Mouse (Mus musculus) heart, postnatal 25 days (tissue): ENCODE measurements around the gene Pmel. TPM values are rescaled to one million over a fixed set of nuclear protein-coding genes. Genes with fewer than 3 reads are reported as not detected.
"Not testable (repeated sequence)": the region's sequence is repeated elsewhere in the genome, so short reads cannot be mapped to it uniquely, and the experiment has no call there.

Experiments used
- DNase-seq: peaks from one replicate; pipeline ENCODE4 v3.0.0; 2022; ENCODE audit warnings: low spot score
- intact Hi-C: fragments of 180-260 bp; cut with DNase I; formaldehyde crosslinking; loops from one replicate; pipeline ENCODE4 v1.15.1; 2025
- total RNA-seq, 2 experiments: library from RNA; stranded (reverse); gene quantifications; 2 replicates each; pipeline ENCODE4 v1.2.3; 2021

Gene Pmel
- total RNA-seq, 2 experiments from 2014 or later: 0.49 to 0.89 TPM

DNA sequence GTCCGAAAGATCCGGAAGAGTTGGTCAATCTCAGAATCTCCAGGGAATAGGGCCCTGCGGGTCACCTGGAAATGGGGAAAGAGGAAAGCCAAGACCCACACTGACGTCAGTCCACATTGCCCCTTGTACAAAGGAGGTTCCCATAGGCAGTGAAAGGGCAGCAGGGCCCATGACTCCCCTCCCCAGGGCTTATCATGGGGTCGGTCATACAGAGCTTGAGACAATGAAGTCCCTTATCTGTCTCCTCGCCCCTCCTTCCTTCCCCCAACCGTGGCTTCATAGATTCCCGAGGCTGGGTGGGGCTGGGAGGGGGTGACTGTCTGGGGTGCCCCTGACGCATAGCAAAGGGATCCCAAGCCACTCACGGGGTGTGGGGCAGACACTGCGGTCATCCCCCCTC is 4.4 kb upstream of the Pmel start:
- intact Hi-C loops: no loop called here
- no peak for DNase-seq

DNA sequence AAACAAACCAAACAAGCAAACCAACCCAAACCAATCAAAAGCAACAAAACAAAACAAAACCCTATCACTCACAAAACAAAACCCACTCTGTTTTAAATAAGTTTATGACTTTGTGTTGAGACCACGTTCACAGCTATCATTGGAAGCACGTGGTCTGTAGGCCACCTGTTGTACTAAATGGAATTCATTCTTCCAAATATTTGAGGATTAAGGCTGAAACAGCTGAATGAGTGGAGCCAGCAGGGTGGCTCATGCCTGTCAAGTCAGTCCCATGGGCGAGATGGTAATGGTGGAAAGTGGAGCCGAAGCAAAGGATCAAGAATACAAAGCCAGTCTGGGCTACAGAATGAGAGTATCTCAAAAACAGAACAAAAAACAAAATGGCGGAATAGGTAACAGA is 3.3 kb upstream of the Pmel start:
- DNase-seq: no peak
- intact Hi-C loops: no loop called here

DNA sequence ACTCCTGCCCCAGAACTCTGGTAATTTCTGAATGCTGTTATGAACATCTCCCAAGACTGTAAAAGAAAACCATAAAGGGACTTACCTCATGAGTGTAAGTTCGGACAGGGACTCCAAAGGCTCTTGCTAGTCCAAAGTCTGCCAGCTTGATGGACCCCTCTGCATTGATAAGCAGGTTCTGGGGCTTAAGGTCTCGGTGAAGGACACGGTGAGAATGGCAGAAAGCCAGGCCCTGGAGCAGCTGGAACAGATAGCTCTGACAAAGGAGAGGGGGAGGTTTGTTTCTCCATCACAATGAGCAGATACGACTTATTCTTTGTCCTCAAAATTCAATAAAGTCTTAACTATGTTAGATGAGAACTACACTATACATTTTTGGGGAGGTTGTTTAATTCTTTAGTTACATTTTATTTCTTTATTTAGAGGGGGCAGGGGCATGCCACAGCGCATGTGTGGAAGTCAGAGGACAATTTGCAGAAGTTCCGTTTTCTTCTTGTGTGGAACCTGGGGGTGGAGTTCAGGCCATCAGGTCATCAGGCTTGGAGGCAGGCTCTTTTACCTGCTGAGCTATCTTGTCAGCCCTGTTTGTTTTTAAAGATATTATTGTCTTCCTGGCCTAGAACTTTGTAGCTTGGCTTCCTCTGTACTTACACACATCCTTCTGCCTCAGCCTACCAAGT is 1.5 kb upstream of the Pmel start:
- no peak for DNase-seq
- intact Hi-C loops: no loop called here

DNA sequence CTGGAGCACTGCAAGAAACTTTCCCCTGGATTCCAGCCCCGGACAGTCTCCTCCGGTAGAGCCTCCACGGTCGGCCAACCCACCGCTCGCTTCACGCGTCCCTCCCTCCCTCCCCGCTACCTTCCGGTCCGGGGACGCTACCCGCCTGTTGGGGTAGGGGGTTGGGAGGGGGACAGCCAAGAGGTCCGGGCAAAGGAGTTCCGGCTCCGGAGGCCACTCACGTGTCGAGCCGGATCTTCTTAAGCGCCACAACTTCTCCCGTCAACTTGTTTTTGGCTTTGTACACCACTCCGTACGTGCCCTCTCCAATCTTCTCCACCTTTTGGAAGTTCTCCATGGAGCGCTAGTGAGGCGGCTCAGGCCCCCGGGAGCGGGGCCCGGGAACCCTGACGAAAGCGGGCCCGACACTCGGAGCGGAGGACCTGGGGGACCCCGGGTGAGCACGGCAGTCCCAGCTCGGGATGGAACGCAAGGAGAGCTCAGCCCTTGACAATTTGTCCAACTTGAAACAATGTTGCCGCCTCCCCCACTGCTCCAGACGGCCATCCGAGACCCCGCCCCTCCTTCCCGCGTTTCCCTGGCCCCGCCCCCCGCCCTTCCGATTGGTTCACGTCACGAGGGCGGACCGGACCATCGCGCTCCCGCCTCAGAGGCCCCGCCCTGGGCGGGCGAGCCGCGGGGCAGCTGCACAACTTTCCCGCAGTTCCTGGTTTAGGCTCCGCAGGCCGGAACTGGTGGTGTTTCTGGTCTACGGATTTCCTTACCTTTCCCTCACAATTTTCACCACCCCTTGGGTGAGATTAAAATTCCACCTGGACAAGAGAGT is 709 bp downstream of the Pmel start, which contains the start of gene Cdk2:
Gene Cdk2, minus strand, starts transcription at position 541 of the 826 bp plus-strand sequence.
- intact Hi-C loops: no loop called here
- DNase-seq: peak; percentile 86

DNA sequence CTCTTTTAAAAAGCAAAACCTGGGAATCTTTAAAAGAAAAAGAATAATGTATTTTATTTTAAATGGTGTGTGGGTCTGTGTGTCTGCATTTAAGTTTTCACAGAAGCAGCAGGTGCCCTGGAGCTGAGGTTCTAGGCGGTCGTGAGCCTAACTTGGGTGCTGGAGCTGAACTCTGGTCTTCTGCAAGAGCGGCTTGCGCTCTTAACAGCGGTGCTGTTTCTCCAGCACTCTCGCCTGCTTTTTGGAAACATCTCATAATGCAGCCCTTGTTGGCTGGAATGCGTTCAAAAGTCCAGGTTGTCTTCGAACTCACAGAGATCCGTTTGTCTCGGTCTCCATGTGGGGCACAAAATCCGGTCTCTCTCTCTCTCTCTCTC is 1.3 kb downstream of the Pmel start:
- DNase-seq: no peak
- intact Hi-C loops: no loop called here

DNA sequence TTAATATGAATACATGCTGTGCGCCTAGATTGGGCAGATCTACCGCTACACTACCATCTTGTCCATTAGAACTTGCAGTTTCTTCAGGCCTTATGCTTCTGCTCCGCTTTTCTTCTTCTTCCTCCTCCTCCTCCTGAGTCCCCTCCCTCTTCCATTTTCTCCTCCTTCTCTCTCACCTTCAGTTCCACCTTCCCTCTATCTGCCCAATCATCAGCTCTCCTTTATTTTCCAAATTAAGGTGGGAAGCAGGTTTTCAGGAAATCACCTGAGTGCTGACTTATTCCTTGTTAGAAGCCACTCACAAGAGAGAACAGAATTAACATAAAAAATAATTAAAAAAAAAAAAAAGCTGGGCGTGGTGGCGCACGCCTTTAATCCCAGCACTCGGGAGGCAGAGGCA is 7.3 kb downstream of the Pmel start:
- intact Hi-C loops, DNase-seq: not testable (repeated sequence)

DNA sequence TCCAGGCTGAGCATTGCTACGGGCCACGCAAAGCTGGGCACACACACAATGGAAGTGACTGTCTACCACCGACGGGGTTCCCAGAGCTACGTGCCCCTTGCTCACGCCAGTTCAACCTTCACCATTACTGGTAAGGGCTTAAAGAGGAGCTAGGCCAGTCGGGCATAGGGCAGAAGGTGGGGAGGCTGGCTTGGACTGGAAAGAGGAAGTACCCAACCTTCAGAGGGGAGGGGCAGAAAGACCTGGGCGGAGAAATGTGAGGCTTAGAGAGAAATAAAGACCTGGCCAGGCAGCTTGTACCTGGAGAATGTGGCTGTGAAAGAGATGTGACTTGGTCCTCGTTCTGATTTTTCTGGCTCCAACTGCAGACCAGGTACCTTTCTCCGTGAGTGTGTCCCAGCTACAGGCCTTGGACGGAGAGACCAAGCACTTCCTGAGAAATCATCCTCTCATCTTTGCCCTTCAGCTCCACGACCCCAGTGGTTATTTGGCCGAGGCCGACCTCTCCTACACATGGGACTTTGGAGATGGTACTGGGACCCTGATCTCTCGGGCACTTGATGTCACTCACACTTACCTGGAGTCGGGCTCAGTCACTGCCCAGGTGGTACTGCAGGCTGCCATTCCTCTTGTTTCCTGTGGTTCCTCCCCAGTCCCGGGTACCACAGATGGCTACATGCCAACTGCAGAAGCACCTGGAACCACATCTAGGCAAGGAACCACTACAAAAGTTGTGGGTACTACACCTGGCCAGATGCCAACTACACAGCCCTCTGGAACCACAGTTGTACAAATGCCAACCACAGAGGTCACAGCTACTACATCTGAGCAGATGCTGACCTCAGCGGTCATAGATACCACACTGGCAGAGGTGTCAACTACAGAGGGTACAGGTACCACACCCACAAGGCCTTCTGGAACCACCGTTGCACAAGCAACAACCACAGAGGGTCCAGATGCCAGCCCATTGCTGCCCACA is 11.9 kb downstream of the Pmel start:
- intact Hi-C loops: no loop called here
- DNase-seq: no peak

DNA sequence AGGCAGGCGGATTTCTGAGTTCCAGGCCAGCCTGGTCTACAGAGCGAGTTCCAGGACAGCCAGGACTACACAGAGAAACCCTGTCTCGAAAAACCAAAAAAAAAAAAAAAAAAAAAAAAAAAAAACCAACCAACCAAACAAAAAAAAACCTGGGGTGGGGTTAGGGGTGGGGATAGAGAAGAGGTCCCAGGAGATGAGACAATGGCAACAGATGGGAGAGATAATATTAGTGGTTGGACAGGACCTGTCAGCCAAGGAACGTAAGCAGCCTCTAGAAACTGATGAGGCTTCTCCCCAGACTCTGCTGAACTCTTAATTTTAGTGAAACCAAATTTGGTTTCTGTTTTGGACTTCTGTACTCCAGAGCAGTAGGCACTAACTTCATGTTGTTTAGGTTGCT is 21.5 kb downstream of the Pmel start:
- DNase-seq, intact Hi-C loops: not testable (repeated sequence)

DNA sequence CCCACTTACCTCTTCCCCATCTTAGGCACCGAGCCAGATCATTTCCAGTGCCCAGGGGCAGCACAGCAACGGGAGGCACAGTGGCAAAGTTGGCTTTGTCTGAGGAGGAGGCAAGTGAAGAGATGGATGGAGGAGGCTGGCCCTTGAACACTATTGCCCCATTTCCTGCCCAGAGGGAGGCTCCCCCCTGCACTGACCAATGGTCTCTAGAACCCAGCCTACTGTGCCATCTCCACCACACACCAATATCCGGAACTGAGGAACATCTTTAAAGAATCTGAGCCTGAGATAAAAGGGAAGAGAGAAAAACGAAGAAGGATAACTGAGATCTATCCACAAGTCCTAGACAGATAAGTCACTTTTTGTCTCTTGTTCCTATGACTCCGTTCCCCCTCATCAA is 24.1 kb downstream of the Pmel start:
- DNase-seq: no peak
- intact Hi-C loops: no loop called here

DNA sequence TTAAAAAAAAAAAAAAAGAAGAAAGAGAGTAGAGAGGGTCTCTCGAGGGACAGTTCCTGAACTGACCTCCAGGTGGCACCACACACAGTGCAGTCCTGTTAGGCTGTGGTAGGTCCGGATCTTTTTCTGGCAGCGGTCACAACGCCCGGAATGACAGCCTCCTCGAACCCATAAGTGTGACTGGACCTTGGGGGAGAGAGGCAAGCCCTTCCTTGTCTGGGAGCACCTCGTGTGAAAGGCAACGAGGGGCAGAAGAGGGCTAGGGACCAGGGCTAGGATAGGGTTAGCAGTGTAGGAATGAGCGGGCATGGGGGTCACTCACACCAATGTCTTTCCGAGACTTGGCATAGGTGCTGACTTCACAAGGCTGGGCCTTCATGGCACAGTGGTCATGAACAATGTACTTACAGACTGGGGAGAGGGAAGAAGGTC is 27.0 kb downstream of the Pmel start:
- DNase-seq: peak; percentile 36
- intact Hi-C loops: loop anchor here (1.0 kb wide), 1 partner anchor 164 kb away; no protein-coding TSS in a partner anchor

DNA sequence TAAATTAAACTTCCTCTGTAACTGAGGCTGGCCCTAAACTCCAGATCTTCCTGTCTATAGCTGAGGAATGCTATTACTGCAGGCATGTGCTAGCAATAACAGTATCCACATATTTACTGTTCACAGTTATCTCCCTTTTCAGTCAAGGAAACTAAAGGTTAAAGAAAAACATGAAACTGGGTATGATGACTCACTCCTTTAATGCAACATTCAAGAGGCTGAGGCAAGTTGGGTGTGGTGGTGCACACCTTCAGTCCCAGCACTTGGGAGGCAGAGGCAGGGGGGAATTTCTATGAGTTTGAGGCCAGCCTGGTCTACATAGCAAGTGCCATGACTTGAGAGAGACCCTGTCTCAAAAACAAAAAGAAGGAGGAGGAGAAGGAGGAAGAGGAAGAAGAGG is 28.0 kb downstream of the Pmel start:
- intact Hi-C loops: loop anchor here (1.0 kb wide), 1 partner anchor 163 kb away; no protein-coding TSS in a partner anchor
- no peak for DNase-seq

DNA sequence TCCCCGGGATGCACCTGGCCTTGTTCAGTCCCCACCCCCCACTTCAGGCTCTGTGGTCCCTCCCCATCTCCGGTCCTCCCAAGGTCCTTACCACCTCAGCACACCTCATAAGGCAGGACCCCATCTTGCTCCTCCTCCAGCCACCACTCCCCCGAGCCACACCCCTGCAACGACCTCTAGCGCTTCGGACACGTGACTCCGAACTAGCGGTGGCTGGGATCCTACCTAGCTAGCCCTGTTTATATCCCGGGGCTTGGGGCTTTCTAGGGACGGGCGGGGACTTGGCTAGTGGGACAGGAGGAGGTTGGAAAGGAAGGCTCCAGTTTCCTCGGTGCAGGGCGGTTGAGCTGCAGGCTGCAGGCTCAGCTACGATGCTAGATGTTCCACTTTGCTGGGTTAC is 33.4 kb downstream of the Pmel start:
- intact Hi-C loops: no loop called here
- no peak for DNase-seq

DNA sequence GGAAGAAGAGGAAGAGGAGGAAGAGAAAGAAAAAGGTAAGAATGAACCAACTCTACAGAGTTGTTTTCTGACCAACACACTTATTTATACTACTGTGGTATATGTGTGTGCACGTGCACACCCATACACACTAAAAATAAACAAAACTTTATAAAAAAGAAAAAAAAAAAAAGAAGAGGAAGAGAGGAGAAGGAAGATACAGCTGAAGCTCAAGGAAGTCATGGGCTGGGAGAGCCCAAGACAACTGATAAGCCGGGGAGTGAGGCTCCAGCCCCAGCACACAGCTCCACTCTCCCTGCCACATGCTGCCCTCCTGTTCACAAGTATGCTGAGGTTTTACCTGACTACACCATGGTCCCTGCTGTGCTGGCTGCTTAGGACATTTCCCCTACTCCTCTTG is 36.3 kb downstream of the Pmel start:
- no peak for DNase-seq
- intact Hi-C loops: no loop called here

DNA sequence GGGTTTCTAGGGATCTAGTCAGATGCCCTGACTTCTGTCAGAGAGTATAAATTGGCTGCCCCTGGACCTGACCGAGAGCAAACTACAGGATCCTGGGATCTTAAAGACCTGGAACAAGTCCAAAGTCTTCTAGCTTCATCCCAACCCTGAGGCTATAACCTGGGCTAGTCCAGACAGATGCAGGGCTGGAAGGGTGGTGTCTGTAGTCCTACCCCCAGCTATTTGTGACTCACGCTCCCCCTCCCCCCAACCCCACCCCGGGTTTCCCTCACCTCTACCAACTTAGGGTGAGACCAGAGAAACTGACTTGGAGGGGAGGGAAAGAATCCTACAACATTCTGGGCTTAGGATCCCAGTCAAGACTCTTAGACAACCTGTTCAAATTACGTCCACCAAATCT is 38.6 kb downstream of the Pmel start:
- intact Hi-C loops: no loop called here
- DNase-seq: no peak

DNA sequence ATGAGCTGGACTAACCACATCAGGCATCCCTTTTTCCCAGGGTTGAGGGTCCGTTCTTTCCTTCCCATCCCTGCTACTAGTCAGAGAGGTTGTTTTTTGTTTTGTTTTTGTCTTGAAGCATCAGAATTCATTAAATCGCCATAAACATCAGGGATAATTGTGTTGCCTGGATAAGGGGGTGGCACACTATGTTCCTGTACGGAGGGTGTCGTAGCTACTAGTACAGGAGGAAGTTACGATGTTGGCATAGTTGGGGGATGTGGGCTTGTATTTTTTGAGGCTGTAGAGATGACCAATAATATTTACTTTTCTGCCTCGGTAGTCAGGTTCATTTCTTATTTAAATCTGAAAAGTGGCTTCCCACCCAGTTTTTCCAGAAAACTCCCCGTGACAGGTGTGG is 39.2 kb downstream of the Pmel start:
- intact Hi-C loops: no loop called here

DNA sequence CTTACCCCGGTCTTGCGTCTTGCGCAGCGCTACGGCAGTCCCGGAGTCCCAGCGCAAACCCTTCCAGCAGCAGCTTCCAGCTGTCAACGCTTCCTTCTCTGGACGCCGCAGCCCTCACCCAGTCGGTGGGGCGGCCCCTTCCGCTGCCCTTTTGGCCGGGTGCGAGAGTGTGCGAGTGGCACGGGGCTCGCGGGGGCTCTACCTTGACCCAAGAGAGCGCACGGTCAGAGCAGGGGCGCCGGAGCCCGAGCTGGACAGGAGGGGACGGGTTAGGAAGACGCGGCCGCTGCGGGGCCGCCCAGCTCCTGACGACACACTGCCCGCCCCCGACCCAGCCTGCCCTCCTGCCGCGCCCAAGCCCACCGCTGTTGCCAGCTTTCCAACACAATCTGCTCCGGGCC is 39.8 kb downstream of the Pmel start:
- DNase-seq: peak; percentile 56
- intact Hi-C loops: no loop called here

More for the DNA sequence above, 39.2 kb downstream of the Pmel start:
- DNase-seq: no peak

DNA sequence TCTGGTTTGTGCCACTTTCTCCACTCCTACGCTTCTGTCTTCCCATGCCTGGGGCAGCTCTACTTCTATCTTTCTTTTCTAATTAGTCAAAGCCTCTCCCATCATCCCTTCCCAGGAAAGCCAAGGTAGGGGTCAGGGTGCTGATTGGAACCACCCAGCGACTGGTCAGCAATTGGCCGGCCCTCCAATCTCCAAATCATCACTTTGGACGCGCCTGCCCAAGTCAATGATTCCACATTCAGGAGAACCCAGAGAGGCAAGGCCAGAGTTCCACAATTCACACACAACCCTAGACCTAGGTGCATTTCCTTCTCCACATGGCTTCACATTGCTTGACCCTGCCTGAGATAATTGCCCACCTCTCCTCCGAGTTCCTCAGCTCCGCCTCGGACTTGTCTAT is 40.2 kb downstream of the Pmel start:
- intact Hi-C loops: no loop called here
- no peak for DNase-seq

DNA sequence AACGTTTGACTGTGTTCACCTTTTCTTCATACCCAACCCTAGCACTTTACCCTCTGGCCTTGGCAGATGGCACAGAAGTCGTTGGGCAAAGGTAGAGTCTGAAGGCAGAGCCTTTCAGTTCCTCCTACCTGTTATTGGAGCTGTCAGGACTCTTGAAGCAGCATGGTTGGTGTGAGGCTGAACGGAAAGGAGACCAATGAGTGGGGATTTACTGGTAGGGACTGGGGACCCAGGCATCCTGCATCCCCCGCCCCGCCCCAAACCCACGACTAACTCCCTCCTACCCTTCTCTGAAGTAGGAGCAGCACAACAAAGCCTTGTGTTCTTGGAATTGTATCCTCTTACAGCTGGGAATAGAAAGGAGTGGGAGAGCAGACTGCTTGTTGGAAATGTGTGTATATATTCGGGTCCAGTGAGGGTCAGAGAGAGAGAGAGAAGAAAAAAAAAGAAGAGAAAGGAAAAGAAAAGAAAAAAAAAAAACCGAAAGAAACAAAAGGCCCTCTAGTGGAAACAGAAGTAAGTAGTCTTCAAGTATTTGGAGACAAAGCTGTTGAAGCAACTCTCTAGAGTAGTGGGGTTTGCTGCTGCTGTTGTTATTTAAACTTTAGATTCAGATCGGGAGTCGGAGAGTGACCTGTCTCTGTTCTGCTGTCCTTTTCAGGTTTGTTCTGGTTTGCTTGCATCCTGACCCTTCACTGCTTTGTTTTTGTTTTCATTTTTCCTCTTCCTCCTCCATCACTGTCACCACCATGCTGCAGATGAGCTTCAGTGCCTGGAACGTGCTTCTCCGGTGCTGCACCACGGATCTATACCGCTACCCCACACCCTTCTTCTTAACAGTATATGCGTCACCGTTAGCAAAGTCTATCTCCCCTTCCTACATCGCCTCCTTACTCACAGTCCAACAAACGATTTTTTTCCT is 40.9 kb downstream of the Pmel start, which contains the start of gene Dgka:
Gene Dgka, minus strand, starts transcription at position 176 of the 922 bp plus-strand sequence.
- intact Hi-C loops: no loop called here
- DNase-seq: no peak
